Mouse (Mus musculus): Measurements from ENCODE around the gene Snx27.

- TF ChIP-seq CTCF (IDR thresholded peaks at IDR 0.05; ENCODE audit: insufficient read depth, low read depth, low read length) (no peak), POLR2A (IDR thresholded peaks at IDR 0.05; ENCODE audit: insufficient read depth, low read depth, low read length) (no peak)
Measured at GRCm38 (mm10) chr3:94482764-94483385, 99.6 kb downstream of the Snx27 start.

Data from olfactory bulb, adult 2 months (tissue).